Mouse (Mus musculus) forebrain, postnatal 0 days (tissue): ENCODE data around the gene B230118H07Rik. TPM values are rescaled to one million over a fixed set of nuclear protein-coding genes. Genes with fewer than 3 reads are reported as not detected.
A peak's percentile ranks its signal among the peaks of the same experiment; 100 is the strongest.

ENCODE experiments used
- ATAC-seq: fragments of 200-750 bp; cut with Nextera tagmentation; 2 replicates; pipeline ENCODE4 v1.8.0; 2017; ENCODE audit warnings: mild to moderate bottlenecking, moderate library complexity
- DNase-seq: peaks from one replicate; pipeline ENCODE4 v3.0.0-alpha.2; 2015
- H3K27ac ChIP-seq: fragments of 300-500 bp; sonication (generic); 2 replicates; pipeline ENCODE4 v1.5.1; 2014; ENCODE audit warnings: low read depth, mild to moderate bottlenecking, antibody characterized with exemption, low read length, moderate library complexity, mixed read lengths
- H3K27me3 ChIP-seq: fragments of 300-500 bp; sonication (generic); 2 replicates; pipeline ENCODE4 v1.6.1; 2014; ENCODE audit warnings: mild to moderate bottlenecking, low read length, mixed read lengths; ENCODE audit not compliant: insufficient read depth
- H3K36me3 ChIP-seq: fragments of 300-500 bp; sonication (generic); 2 replicates; pipeline ENCODE4 v1.6.1; 2014; ENCODE audit warnings: mild to moderate bottlenecking, moderate library complexity; ENCODE audit not compliant: insufficient read depth
- H3K4me1 ChIP-seq: fragments of 300-500 bp; sonication (generic); 2 replicates; pipeline ENCODE4 v1.6.1; 2014; ENCODE audit warnings: antibody characterized with exemption; ENCODE audit not compliant: insufficient read depth
- H3K4me2 ChIP-seq: fragments of 300-500 bp; sonication (generic); 2 replicates; pipeline ENCODE4 v1.6.1; 2014; ENCODE audit warnings: low read depth, mild to moderate bottlenecking, moderate library complexity
- H3K4me3 ChIP-seq: fragments of 300-500 bp; sonication (generic); 2 replicates; pipeline ENCODE4 v1.5.1; 2014; ENCODE audit warnings: low read depth, low read length, mixed read lengths
- H3K9ac ChIP-seq: fragments of 300-500 bp; sonication (generic); 2 replicates; pipeline ENCODE4 v1.6.1; 2014; ENCODE audit warnings: mild to moderate bottlenecking
- H3K9me3 ChIP-seq: fragments of 300-500 bp; sonication (generic); 2 replicates; pipeline ENCODE4 v1.6.1; 2016; ENCODE audit warnings: low read length
- CTCF ChIP-seq: sonication (generic); IDR thresholded peaks from 2 replicates; pipeline ENCODE4 v1.5.1; 2016; ENCODE audit warnings: antibody characterized with exemption, control low read depth, low read depth
- WGBS: fragments of 180-500 bp; shearing (Covaris S2); extraction: QIAGEN DNeasy Blood & Tissue Kit; methylation state at CpG from one replicate; pipeline ENCODE4 v1.1.7; 2014; 5-methylcytosine and 5-hydroxymethylcytosine counted together
- polyA plus RNA-seq: library from polyadenylated mRNA; unstranded; fragments of >200 nt; fragmentation: Nextera tagmentation; extraction: Ambion mirVana; gene quantifications from 2 replicates; pipeline ENCODE4 v1.2.1, GENCODE M21; 2015
- total RNA-seq: library from RNA; depleted of rRNA; stranded (reverse); fragments of >200 nt; gene quantifications from 2 replicates; pipeline ENCODE4 v1.2.3, GENCODE M21; 2014

Gene B230118H07Rik
- total and polyA plus RNA-seq, 2 experiments from 2014 or later: 29.5 to 52.0 TPM

DNA sequence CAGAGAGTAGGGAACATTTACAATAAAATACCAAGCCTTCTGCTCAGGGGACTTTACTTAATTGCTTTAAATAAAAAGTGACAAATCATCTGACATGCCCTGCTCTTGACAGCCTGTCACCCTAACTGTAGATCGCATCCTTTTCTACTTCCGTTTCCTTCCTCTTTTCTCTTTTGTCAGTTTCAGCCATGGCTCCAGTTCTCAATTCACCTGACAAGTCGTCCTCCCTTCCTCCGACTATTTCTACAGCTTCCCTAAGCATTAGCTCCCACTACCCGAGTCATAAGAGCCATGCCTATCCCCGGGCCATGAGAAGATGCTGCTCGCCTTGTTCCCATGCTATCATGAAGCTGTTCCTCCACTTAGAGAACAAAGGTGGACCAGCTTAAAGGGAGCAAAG lies 27.7 kb downstream of the B230118H07Rik start:
- 52% methylated on average over 7 of the region's 7 CpGs for WGBS

DNA sequence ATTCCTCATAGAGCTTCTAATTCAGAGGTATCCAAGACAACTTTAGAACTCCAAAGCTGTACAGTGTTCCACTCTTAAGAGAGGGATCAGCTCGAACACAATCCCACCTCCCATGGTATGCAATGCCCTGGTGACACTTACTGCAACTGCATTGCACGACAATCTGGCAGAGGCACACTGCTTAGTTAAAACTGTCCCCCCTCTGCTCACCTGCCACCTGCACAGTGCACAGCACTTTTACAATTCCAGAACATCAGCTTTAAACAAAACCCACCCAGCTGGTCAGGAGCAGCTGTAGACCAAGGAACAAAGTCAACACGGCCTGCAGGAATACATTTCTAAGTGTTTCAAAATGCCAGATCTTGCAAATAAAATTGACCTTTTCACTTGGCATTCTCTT lies 28.4 kb downstream of the B230118H07Rik start:
- ATAC-seq (no peak), DNase-seq (no peak)
- Histone ChIP-seq H3K27me3 (no peaks in the 10 kb centered on the region), H3K36me3 (no peaks in the 10 kb centered on the region), H3K4me3 (no peak overlapping the region), H3K9me3 (no peaks in the 10 kb centered on the region), H3K4me1 (0 out of 2 replicates have a peak, but pooled peaks cover 2% of the 10 kb centered on the region), H3K27ac (no peak overlapping the region), H3K4me2 (no peak overlapping the region), H3K9ac (no peak overlapping the region)
- 74% methylated on average over 3 of the region's 3 CpGs for WGBS
- TF ChIP-seq CTCF: no peak

More for the DNA sequence above, 27.7 kb downstream of the B230118H07Rik start:
- TF ChIP-seq CTCF: no peak
- H3K4me3 ChIP-seq: no peak overlapping the region
- H3K27ac ChIP-seq: no peak overlapping the region
- H3K9me3 ChIP-seq: no peaks in the 10 kb centered on the region
- ATAC-seq (no peak), DNase-seq (no peak)
- H3K4me2 ChIP-seq: no peak overlapping the region
- no peaks in the 10 kb centered on the region for H3K36me3 ChIP-seq
- H3K4me1 ChIP-seq: no peaks in the 10 kb centered on the region
- no peak overlapping the region for H3K9ac ChIP-seq
- H3K27me3 ChIP-seq: no peaks in the 10 kb centered on the region

DNA sequence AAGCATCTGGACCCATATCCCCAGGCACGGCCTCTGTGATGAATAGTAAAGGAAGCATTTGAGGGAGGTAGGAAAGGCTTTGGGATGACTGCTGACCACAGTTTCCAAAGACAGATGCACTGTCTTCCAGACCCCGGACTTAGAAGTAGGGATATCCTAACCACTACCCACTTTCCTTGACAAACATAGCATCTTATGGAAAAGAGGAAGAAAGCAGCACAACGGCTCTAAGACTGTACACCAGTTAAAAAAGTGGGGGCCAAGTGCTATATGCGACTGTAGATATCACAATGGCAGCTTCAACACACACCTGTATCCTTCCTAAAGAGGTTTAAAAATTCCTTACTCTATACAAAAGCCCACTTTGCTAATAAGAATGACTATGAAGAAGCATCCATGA lies 31.0 kb downstream of the B230118H07Rik start:
- H3K27ac ChIP-seq: no peak overlapping the region
- H3K9me3 ChIP-seq: no peaks in the 10 kb centered on the region
- H3K27me3 ChIP-seq: no peaks in the 10 kb centered on the region
- 83% methylated on average over 4 of the region's 4 CpGs for WGBS
- H3K9ac ChIP-seq: no peak overlapping the region
- H3K36me3 ChIP-seq: no peaks in the 10 kb centered on the region
- 0 out of 2 replicates have a peak, but pooled peaks cover 3% of the 10 kb centered on the region for H3K4me1 ChIP-seq
- ATAC-seq: no peak
- no peak for TF ChIP-seq CTCF
- no peak for DNase-seq
- H3K4me2 ChIP-seq: no peak overlapping the region
- no peak overlapping the region for H3K4me3 ChIP-seq

DNA sequence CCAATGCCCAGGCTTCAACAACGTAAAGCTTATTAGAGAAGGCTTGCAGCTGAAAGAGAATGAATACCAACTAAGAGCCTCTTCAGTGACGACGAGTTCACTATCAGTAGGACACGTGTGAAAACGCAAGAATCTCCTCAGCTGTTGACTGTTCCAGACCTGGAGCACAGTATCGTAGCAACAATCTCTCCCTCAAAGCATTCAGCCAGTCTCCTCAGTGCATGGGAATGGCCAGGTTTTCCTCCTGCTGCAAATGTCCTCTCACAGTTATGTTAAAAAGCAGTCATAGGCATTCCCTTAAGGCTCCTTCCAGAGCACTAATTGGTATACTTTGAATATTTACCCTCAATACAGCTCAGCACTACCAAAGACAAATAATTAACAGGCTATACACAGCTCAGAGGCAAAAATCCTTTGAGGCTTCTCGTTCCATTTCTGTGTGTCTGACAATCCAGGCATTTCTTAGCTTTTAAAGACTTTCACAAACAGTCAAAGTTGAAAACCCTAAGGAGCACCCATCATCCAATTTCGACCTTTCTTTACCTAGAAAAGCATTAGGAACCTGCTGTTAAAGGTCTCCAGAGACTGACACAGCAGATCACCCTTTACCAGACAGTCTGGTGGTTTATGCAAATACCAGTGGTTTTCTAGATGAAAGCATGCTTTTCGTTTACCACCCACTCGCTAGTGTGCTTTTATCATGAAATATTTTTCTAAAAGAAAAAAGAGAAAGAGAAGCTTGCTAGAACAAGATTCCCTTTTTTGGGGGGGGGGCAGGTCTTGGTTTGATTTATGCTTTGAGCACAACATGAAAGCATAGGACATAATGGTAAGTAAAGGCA lies 33.6 kb downstream of the B230118H07Rik start:
- Histone ChIP-seq H3K9me3 (no peaks in the 10 kb centered on the region), H3K4me3 (no peak overlapping the region), H3K9ac (no peak overlapping the region), H3K4me2 (no peak overlapping the region), H3K27ac (no peak overlapping the region), H3K27me3 (no peaks in the 10 kb centered on the region), H3K36me3 (no peaks in the 10 kb centered on the region), H3K4me1 (0 out of 2 replicates have a peak, but pooled peaks cover 3% of the 10 kb centered on the region)
- DNase-seq (no peak), ATAC-seq (peak; percentile 73)
- no peak for TF ChIP-seq CTCF
- WGBS: 37% methylated on average over 10 of the region's 10 CpGs

DNA sequence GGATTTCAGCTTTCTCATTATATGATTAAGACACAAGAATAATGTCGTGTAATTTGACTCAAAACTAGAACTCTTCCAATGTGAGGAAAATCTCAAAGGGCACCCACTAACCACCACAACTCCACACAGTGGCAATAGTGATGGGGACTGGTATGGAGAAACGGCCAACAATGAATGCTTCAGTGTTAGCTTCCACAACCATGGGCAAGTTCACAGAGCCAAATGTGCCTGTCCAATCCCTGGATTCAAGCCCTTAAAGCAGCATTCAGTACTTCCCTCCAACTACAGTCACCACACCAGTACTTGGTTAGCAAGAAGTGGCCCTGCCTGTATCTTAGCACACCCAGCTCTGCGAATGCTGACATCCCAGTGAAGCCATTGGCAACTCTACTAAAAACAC lies 38.5 kb downstream of the B230118H07Rik start:
- Histone ChIP-seq H3K4me1 (0 out of 2 replicates have a peak, but pooled peaks cover under 1% of the 10 kb centered on the region), H3K27ac (no peak overlapping the region), H3K4me3 (no peak overlapping the region), H3K36me3 (no peaks in the 10 kb centered on the region), H3K9me3 (no peaks in the 10 kb centered on the region), H3K4me2 (no peak overlapping the region), H3K9ac (no peak overlapping the region), H3K27me3 (no peaks in the 10 kb centered on the region)
- no peak for ATAC-seq
- TF ChIP-seq CTCF: no peak
- DNase-seq: no peak
- WGBS: 91% methylated on average over 3 of the region's 3 CpGs

DNA sequence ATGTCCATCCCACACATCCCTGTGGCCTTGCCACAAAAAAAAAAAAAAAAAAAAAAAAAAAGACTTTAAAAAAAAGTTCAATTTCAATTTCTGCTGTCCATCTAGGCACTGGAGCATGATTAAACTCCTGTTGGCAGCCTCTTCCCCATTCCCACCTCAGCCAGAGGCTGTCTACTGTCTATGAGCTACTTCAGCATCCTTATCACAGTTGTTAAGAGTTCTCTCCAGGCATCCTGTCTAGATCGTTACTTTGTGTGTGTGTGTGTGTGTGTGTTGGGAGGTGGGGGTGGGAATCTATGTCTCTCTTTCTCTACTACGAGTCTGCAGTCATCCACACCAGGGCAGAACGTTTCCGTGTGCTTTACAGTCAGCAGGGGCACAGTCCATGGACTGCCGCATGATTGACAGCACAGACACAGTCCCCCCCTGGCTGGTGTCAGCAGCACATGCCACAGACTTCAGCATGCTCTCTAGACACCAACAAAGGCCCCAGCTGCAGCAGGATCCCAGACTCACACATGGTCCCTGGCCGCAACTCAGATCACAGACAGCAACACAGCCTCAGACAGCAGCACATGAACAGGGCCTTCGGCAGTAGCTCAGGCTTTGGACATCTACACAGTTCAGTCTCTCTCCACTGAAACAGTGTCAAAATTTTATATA lies 41.0 kb downstream of the B230118H07Rik start:
- Histone ChIP-seq H3K9me3 (no peaks in the 10 kb centered on the region), H3K4me1 (no peaks in the 10 kb centered on the region), H3K4me3 (no peak overlapping the region), H3K36me3 (no peaks in the 10 kb centered on the region), H3K4me2 (no peak overlapping the region), H3K27me3 (no peaks in the 10 kb centered on the region), H3K27ac (no peak overlapping the region), H3K9ac (no peak overlapping the region)
- peak; percentile 26 for DNase-seq
- no peak for TF ChIP-seq CTCF
- WGBS: 32% methylated on average over 7 of the region's 7 CpGs
- peak; percentile 92 for ATAC-seq

DNA sequence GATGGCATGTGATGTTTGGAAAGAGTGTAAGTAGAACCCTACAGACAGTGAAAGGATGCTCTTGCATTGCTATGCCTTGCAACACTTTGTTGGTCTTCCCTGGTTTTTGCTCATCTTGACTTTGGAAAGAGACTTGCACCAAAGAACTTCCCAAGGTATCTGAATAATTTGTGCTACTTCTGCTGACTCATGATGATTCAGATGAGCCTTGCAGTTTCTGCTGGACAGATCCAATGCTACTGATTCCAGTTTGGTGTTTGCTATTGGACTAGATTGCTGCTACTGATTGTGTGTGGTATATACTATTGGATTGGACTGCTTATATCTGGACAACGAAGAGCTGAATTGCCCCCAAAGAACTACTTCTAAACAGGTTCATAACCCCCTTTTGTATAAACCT lies 46.2 kb downstream of the B230118H07Rik start:
- no peak overlapping the region for H3K4me3 ChIP-seq
- H3K36me3 ChIP-seq: no peaks in the 10 kb centered on the region
- TF ChIP-seq CTCF: no peak
- H3K27ac ChIP-seq: no peak overlapping the region
- 96% methylated on average over 1 of the region's 1 CpGs for WGBS
- no peak overlapping the region for H3K4me2 ChIP-seq
- H3K9me3 ChIP-seq: no peaks in the 10 kb centered on the region
- 0 out of 2 replicates have a peak, but pooled peaks cover 8% of the 10 kb centered on the region for H3K4me1 ChIP-seq
- ATAC-seq: no peak
- no peaks in the 10 kb centered on the region for H3K27me3 ChIP-seq
- no peak overlapping the region for H3K9ac ChIP-seq
- DNase-seq: no peak
